Mouse (Mus musculus) forebrain, embryonic 12.5 days (tissue): Measurements from ENCODE around the gene Rpl41. TPM values are rescaled to one million over a fixed set of nuclear protein-coding genes. Genes with fewer than 3 reads are reported as not detected.
A peak's percentile ranks its signal among the peaks of the same experiment; 100 is the strongest.

ENCODE experiments used
- ATAC-seq: fragments of 200-750 bp; cut with Nextera tagmentation; 2 replicates; pipeline ENCODE4 v1.8.0; 2017; ENCODE audit warnings: moderate TSS enrichment; ENCODE audit not compliant: low FRiP score
- H3K27ac ChIP-seq: fragments of 300-500 bp; sonication (generic); 2 replicates; pipeline ENCODE4 v1.5.1; 2016; ENCODE audit warnings: mild to moderate bottlenecking
- H3K27me3 ChIP-seq: fragments of 300-500 bp; sonication (generic); 2 replicates; pipeline ENCODE4 v1.6.1; 2016; ENCODE audit warnings: mild to moderate bottlenecking
- H3K36me3 ChIP-seq: fragments of 300-500 bp; sonication (generic); replicated peaks from 2 replicates; pipeline ENCODE4 v1.6.1; 2016; ENCODE audit warnings: mild to moderate bottlenecking
- H3K4me1 ChIP-seq: fragments of 300-500 bp; sonication (generic); 2 replicates; pipeline ENCODE4 v1.6.1; 2016
- H3K4me2 ChIP-seq: fragments of 300-500 bp; sonication (generic); 2 replicates; pipeline ENCODE4 v1.6.1; 2016; ENCODE audit warnings: mild to moderate bottlenecking, moderate library complexity
- H3K4me3 ChIP-seq: fragments of 300-500 bp; sonication (generic); replicated peaks from 2 replicates; pipeline ENCODE4 v1.5.1; 2016; ENCODE audit warnings: mild to moderate bottlenecking
- H3K9ac ChIP-seq: fragments of 300-500 bp; sonication (generic); 2 replicates; pipeline ENCODE4 v1.6.1; 2016; ENCODE audit warnings: mild to moderate bottlenecking
- H3K9me3 ChIP-seq: fragments of 300-500 bp; sonication (generic); 2 replicates; pipeline ENCODE4 v1.6.1; 2016
- WGBS: fragments of 180-500 bp; shearing (Covaris S2); methylation state at CpG from one replicate; pipeline ENCODE4 v1.1.7; 2016; 5-methylcytosine and 5-hydroxymethylcytosine counted together
- polyA plus RNA-seq: library from polyadenylated mRNA; unstranded; fragments of >200 nt; fragmentation: Nextera tagmentation; extraction: Ambion mirVana; gene quantifications from 2 replicates; pipeline ENCODE4 v1.2.1, GENCODE M21; 2016

Gene Rpl41
- polyA plus RNA-seq, 1 experiment from 2014 or later: 2,922 TPM

GRCm38 (mm10) chr10:128535624-128536265 lies 13.4 kb downstream of the Rpl41 start:
- no peak overlapping the region for H3K4me3 ChIP-seq
- H3K9me3 ChIP-seq: no peaks in the 10 kb centered on the region
- no peak for ATAC-seq
- H3K27me3 ChIP-seq: peaks cover 7% of the 10 kb centered on the region; the same call in 1 of the 2 replicates
- H3K4me2 ChIP-seq: peak overlapping the region; percentile 34
- no peaks in the 10 kb centered on the region for H3K4me1 ChIP-seq
- H3K27ac ChIP-seq: no peak overlapping the region
- H3K36me3 ChIP-seq: no peaks in the 10 kb centered on the region
- H3K9ac ChIP-seq: no peak overlapping the region
- WGBS: 75% methylated on average over 4 of the region's 4 CpGs

- WGBS: 80% methylated on average over 2 of the region's 2 CpGs
- no peak for ATAC-seq
- Histone ChIP-seq H3K27me3 (peaks cover 8% of the 10 kb centered on the region; the same call in 1 of the 2 replicates), H3K9ac (no peak overlapping the region), H3K9me3 (no peaks in the 10 kb centered on the region), H3K27ac (no peak overlapping the region), H3K36me3 (no peaks in the 10 kb centered on the region), H3K4me3 (no peak overlapping the region), H3K4me1 (no peaks in the 10 kb centered on the region), H3K4me2 (no peak overlapping the region)
These were observed 13.9 kb downstream of the Rpl41 start for GRCm38 (mm10) chr10:128535206-128535605.

GRCm38 (mm10) chr10:128526366-128527356 lies 22.4 kb downstream of the Rpl41 start:
- Histone ChIP-seq H3K27me3 (peaks cover 68% of the 10 kb centered on the region), H3K4me3 (peak overlapping the region; percentile 66), H3K9me3 (no peaks in the 10 kb centered on the region), H3K4me2 (peak overlapping the region; percentile 100), H3K27ac (no peak overlapping the region), H3K4me1 (peaks cover 25% of the 10 kb centered on the region), H3K9ac (peak overlapping the region; percentile 22; the same call in 1 of the 2 replicates), H3K36me3 (no peaks in the 10 kb centered on the region)
- 31% methylated on average over 28 of the region's 28 CpGs for WGBS
- no peak for ATAC-seq

GRCm38 (mm10) chr10:128525671-128526308 lies 23.3 kb downstream of the Rpl41 start, which contains the start of gene Esyt1:
Esyt1 (minus strand) TSS chr10:128525871.
- H3K4me3 ChIP-seq: peak within 1 kb of the TSS; percentile 66
- no peaks in the 10 kb centered on the region for H3K9me3 ChIP-seq
- H3K4me1 ChIP-seq: peaks cover 25% of the 10 kb centered on the region
- H3K36me3 ChIP-seq: no peaks in the 10 kb centered on the region
- H3K27me3 ChIP-seq: peaks cover 68% of the 10 kb centered on the region
- H3K9ac ChIP-seq: peak within 1 kb of the TSS; percentile 75
- peak within 1 kb of the TSS; percentile 50 for H3K27ac ChIP-seq
- peak; percentile 96 for ATAC-seq
- peak within 1 kb of the TSS; percentile 100 for H3K4me2 ChIP-seq
- WGBS: under 1% methylated on average over 37 of the region's 37 CpGs

GRCm38 (mm10) chr10:128524732-128525662 lies 24.1 kb downstream of the Rpl41 start:
- peak overlapping the region; percentile 66 for H3K4me3 ChIP-seq
- H3K4me1 ChIP-seq: peaks cover 25% of the 10 kb centered on the region
- no peaks in the 10 kb centered on the region for H3K9me3 ChIP-seq
- H3K4me2 ChIP-seq: peak overlapping the region; percentile 100
- peak overlapping the region; percentile 50 for H3K27ac ChIP-seq
- H3K27me3 ChIP-seq: peaks cover 72% of the 10 kb centered on the region
- no peaks in the 10 kb centered on the region for H3K36me3 ChIP-seq
- H3K9ac ChIP-seq: peak overlapping the region; percentile 75
- ATAC-seq: peak; percentile 47
- under 1% methylated on average over 58 of the region's 58 CpGs for WGBS

GRCm38 (mm10) chr10:128524111-128524731 lies 24.9 kb downstream of the Rpl41 start:
- no peak for ATAC-seq
- no peaks in the 10 kb centered on the region for H3K9me3 ChIP-seq
- H3K4me1 ChIP-seq: peaks cover 25% of the 10 kb centered on the region
- peaks cover 68% of the 10 kb centered on the region for H3K27me3 ChIP-seq
- peak overlapping the region; percentile 100 for H3K4me2 ChIP-seq
- peak overlapping the region; percentile 66 for H3K4me3 ChIP-seq
- WGBS: 8% methylated on average over 11 of the region's 11 CpGs
- no peak overlapping the region for H3K27ac ChIP-seq
- no peaks in the 10 kb centered on the region for H3K36me3 ChIP-seq
- peak overlapping the region; percentile 75 for H3K9ac ChIP-seq

- Histone ChIP-seq H3K4me3 (no peak overlapping the region), H3K9me3 (no peaks in the 10 kb centered on the region), H3K36me3 (no peaks in the 10 kb centered on the region), H3K27me3 (peaks cover 73% of the 10 kb centered on the region), H3K4me1 (peaks cover 25% of the 10 kb centered on the region), H3K9ac (no peak overlapping the region), H3K4me2 (no peak overlapping the region), H3K27ac (no peak overlapping the region)
- no peak for ATAC-seq
- WGBS: 69% methylated on average over 6 of the region's 6 CpGs
These were observed 26.8 kb downstream of the Rpl41 start for GRCm38 (mm10) chr10:128522351-128522750.

- no peak overlapping the region for H3K9ac ChIP-seq
- 88% methylated on average over 16 of the region's 16 CpGs for WGBS
- H3K4me3 ChIP-seq: no peak overlapping the region
- H3K27ac ChIP-seq: no peak overlapping the region
- peaks cover 79% of the 10 kb centered on the region for H3K27me3 ChIP-seq
- no peaks in the 10 kb centered on the region for H3K36me3 ChIP-seq
- H3K4me1 ChIP-seq: peaks cover 19% of the 10 kb centered on the region
- no peak overlapping the region for H3K4me2 ChIP-seq
- no peaks in the 10 kb centered on the region for H3K9me3 ChIP-seq
- no peak for ATAC-seq
These were observed 28.5 kb downstream of the Rpl41 start for GRCm38 (mm10) chr10:128520591-128520990.

GRCm38 (mm10) chr10:128518833-128519232 lies 30.3 kb downstream of the Rpl41 start:
- ATAC-seq: no peak
- peaks cover 76% of the 10 kb centered on the region for H3K27me3 ChIP-seq

GRCm38 (mm10) chr10:128516677-128517076 lies 32.4 kb downstream of the Rpl41 start:
- ATAC-seq: no peak
- Histone ChIP-seq H3K4me3 (no peak overlapping the region), H3K27me3 (peaks cover 56% of the 10 kb centered on the region), H3K4me2 (no peak overlapping the region), H3K27ac (no peak overlapping the region), H3K9ac (no peak overlapping the region), H3K36me3 (no peaks in the 10 kb centered on the region; the same call in 1 of the 2 replicates), H3K9me3 (no peaks in the 10 kb centered on the region), H3K4me1 (no peaks in the 10 kb centered on the region)
- WGBS: 18% methylated on average over 6 of the region's 6 CpGs

More at GRCm38 (mm10) chr10:128518833-128519232, 30.3 kb downstream of the Rpl41 start:
- Histone ChIP-seq H3K36me3 (no peaks in the 10 kb centered on the region), H3K4me2 (no peak overlapping the region), H3K4me3 (no peak overlapping the region), H3K9me3 (no peaks in the 10 kb centered on the region), H3K27ac (no peak overlapping the region), H3K9ac (no peak overlapping the region), H3K4me1 (peaks cover under 1% of the 10 kb centered on the region; the same call in 1 of the 2 replicates)
- 71% methylated on average over 7 of the region's 7 CpGs for WGBS

GRCm38 (mm10) chr10:128516029-128516428 lies 33.1 kb downstream of the Rpl41 start:
- 0 out of 2 replicates have a peak overlapping the region, but pooled peaks have one; percentile 0 for H3K4me2 ChIP-seq
- 16% methylated on average over 20 of the region's 20 CpGs for WGBS
- H3K4me3 ChIP-seq: no peak overlapping the region
- H3K9ac ChIP-seq: no peak overlapping the region
- peaks cover 51% of the 10 kb centered on the region for H3K27me3 ChIP-seq
- no peak overlapping the region for H3K27ac ChIP-seq
- H3K9me3 ChIP-seq: no peaks in the 10 kb centered on the region
- H3K4me1 ChIP-seq: no peaks in the 10 kb centered on the region
- ATAC-seq: no peak
- H3K36me3 ChIP-seq: no peaks in the 10 kb centered on the region; the same call in 1 of the 2 replicates
